Mouse (Mus musculus) kidney, postnatal 0 days (tissue): Measurements from ENCODE around the gene Fbxw24. TPM values are rescaled to one million over a fixed set of nuclear protein-coding genes. Genes with fewer than 3 reads are reported as not detected.
A peak's percentile ranks its signal among the peaks of the same experiment; 100 is the strongest.
"Not testable (repeated sequence)": the region's sequence is repeated elsewhere in the genome, so short reads cannot be mapped to it uniquely, and the experiment has no call there.

Experiments used
- ATAC-seq: fragments of 200-750 bp; cut with Nextera tagmentation; replicated peaks from 2 replicates; pipeline ENCODE4 v1.8.0; 2017; ENCODE audit warnings: low read depth, moderate number of reproducible peaks, moderate TSS enrichment, moderate library complexity; ENCODE audit not compliant: low FRiP score
- DNase-seq: peaks from one replicate; pipeline ENCODE4 v3.0.0-alpha.2; 2016; ENCODE audit warnings: low spot score
- H3K27ac ChIP-seq: fragments of 300-500 bp; sonication (generic); 2 replicates; pipeline ENCODE4 v1.5.1; 2014; ENCODE audit warnings: mild to moderate bottlenecking
- H3K27me3 ChIP-seq: fragments of 300-500 bp; sonication (generic); 2 replicates; pipeline ENCODE4 v1.6.1; 2014; ENCODE audit warnings: low read length, mixed read lengths; ENCODE audit not compliant: insufficient read depth
- H3K36me3 ChIP-seq: fragments of 300-500 bp; sonication (generic); 2 replicates; pipeline ENCODE4 v1.6.1; 2014; ENCODE audit warnings: low read length, mixed read lengths; ENCODE audit not compliant: insufficient read depth
- H3K4me1 ChIP-seq: fragments of 300-500 bp; sonication (generic); replicated peaks from 2 replicates; pipeline ENCODE4 v1.6.1; 2014; ENCODE audit warnings: antibody characterized with exemption, low read length, mixed read lengths; ENCODE audit not compliant: insufficient read depth
- H3K4me2 ChIP-seq: fragments of 300-500 bp; sonication (generic); 2 replicates; pipeline ENCODE4 v1.6.1; 2014; ENCODE audit warnings: mild to moderate bottlenecking, low read length, moderate library complexity, mixed read lengths
- H3K4me3 ChIP-seq: fragments of 300-500 bp; sonication (generic); replicated peaks from 2 replicates; pipeline ENCODE4 v1.5.1; 2014; ENCODE audit warnings: low read depth, low read length
- H3K9ac ChIP-seq: fragments of 300-500 bp; sonication (generic); 2 replicates; pipeline ENCODE4 v1.6.1; 2014; ENCODE audit warnings: low read depth, low read length
- H3K9me3 ChIP-seq: fragments of 300-500 bp; sonication (generic); replicated peaks from 2 replicates; pipeline ENCODE4 v1.6.1; 2016; ENCODE audit warnings: low read length, inconsistent platforms, mixed read lengths
- CTCF ChIP-seq: IDR thresholded peaks from 2 replicates; pipeline ENCODE4 v1.5.1; 2016; ENCODE audit warnings: antibody characterized with exemption, low read depth, mild to moderate bottlenecking, moderate library complexity
- WGBS: fragments of 180-500 bp; shearing (Covaris S2); extraction: QIAGEN DNeasy Blood & Tissue Kit; methylation state at CpG from one replicate; pipeline ENCODE4 v1.1.7; 2014; 5-methylcytosine and 5-hydroxymethylcytosine counted together
- polyA plus RNA-seq: library from polyadenylated mRNA; unstranded; fragments of >200 nt; fragmentation: Nextera tagmentation; extraction: Ambion mirVana; gene quantifications from 2 replicates; pipeline ENCODE4 v1.2.1, GENCODE M21; 2015

The Fbxw24 gene
- polyA plus RNA-seq, result 0.18 and 0.22 TPM in 2 replicates

DNA sequence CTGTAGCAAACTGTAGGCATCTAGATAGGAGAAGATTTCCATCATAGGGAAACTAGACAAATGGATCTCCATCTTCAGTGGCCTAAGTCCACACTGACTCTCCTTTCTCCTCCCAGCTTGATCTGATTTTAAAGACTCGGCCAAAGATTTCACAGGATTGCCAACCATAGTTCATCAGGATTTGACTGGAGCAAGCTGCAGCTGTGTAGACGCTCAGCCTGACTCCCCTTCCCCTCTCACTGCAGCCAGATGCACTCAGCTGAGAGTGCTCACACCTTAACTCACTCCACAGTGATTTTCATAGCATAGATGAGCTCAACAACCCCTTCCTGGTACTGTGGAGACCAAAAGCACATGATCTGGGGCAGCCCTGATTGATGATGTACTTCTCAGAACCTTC, at the start of gene Fbxw24:
Gene Fbxw24, minus strand, starts transcription at position 101 of the 400 bp plus-strand sequence.
- not testable (repeated sequence) for H3K4me1 ChIP-seq, H3K9ac ChIP-seq, H3K4me2 ChIP-seq, H3K27me3 ChIP-seq, H3K4me3 ChIP-seq, DNase-seq, H3K36me3 ChIP-seq, H3K27ac ChIP-seq, ATAC-seq, H3K9me3 ChIP-seq
- 77% methylated on average over 2 of the region's 2 CpGs for WGBS

DNA sequence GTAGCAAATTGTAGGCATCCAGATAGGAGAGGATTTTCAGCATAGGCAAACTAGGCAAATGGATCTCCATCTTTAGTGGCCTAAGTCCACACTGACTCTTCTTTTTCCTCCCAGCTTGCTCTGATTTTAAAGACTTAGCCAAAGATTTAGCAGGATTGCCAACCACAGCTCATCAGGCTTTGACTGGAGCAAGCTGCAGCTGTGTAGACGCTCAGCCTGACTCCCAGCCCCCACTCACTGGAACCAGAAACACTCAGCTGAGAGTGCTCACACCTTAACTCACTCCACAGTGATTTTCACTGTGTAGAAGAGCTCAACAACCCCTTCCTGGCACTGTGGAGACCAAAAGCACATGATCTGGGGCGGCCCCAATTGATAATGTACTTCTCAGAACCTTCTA, 38.7 kb upstream of the Fbxw24 start, which contains the start of gene Fbxw25:
Gene Fbxw25, minus strand, starts transcription at position 101 of the 400 bp plus-strand sequence.
- WGBS, result 85% methylated on average over 2 of the region's 2 CpGs
- not testable (repeated sequence) for H3K9ac ChIP-seq, H3K4me3 ChIP-seq, H3K4me1 ChIP-seq, H3K9me3 ChIP-seq, ATAC-seq, DNase-seq, H3K4me2 ChIP-seq, H3K27ac ChIP-seq, H3K27me3 ChIP-seq, H3K36me3 ChIP-seq

GRCm38 (mm10) chr9:109606837-109607236, 19.0 kb downstream of the Fbxw24 start:
- not testable (repeated sequence) for H3K4me3 ChIP-seq, H3K4me2 ChIP-seq, H3K27me3 ChIP-seq, H3K36me3 ChIP-seq, H3K9me3 ChIP-seq, ATAC-seq, H3K9ac ChIP-seq, H3K27ac ChIP-seq, H3K4me1 ChIP-seq
- 31% methylated on average over 5 of the region's 5 CpGs for whole genome bisulfite sequencing
- peak; percentile 68 for TF ChIP-seq CTCF
- DNase-seq, result peak; percentile 69

GRCm38 (mm10) chr9:109602128-109602527, 23.7 kb downstream of the Fbxw24 start:
- not testable (repeated sequence) for H3K9ac ChIP-seq, H3K27me3 ChIP-seq, H3K4me2 ChIP-seq, H3K27ac ChIP-seq, DNase-seq, ATAC-seq, H3K4me3 ChIP-seq, H3K4me1 ChIP-seq, H3K36me3 ChIP-seq, H3K9me3 ChIP-seq
- WGBS, result 58% methylated on average over 2 of the region's 2 CpGs
- peak; percentile 36; the same call in 1 of the 2 replicates for TF ChIP-seq CTCF

GRCm38 (mm10) chr9:109597226-109597625, 28.6 kb downstream of the Fbxw24 start:
- no peaks in the 10 kb centered on the region for H3K27me3 ChIP-seq
- H3K4me1 ChIP-seq, result no peaks in the 10 kb centered on the region
- no peak for ATAC-seq
- no peak for TF ChIP-seq CTCF
- DNase-seq, result no peak
- H3K4me2 ChIP-seq, result no peak overlapping the region
- H3K27ac ChIP-seq, result no peak overlapping the region
- H3K36me3 ChIP-seq, result no peaks in the 10 kb centered on the region
- H3K9ac ChIP-seq, result no peak overlapping the region
- no peaks in the 10 kb centered on the region for H3K9me3 ChIP-seq
- no peak overlapping the region for H3K4me3 ChIP-seq

DNA sequence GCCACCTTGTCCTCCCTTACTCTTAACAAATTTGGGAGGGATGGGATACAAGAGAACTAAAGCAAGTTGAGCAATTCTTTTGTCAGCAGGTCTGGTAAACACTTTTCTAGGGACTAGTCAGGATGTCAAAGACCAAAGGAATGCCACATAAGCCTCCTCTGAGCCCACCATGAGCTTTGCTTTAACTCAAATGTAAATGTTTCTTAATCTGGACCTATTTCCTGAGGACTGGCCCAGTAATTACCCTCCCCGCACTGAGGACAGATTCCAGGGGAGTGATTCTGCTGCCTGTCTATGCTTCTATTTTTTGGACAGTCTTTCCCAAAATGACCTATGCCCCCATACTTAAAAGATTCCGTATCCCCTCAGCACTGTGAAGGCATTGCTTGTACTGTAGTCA, 31.0 kb downstream of the Fbxw24 start:
- H3K4me1 ChIP-seq, result no peaks in the 10 kb centered on the region
- no peaks in the 10 kb centered on the region for H3K27me3 ChIP-seq
- no peak overlapping the region for H3K4me3 ChIP-seq
- H3K4me2 ChIP-seq, result no peak overlapping the region
- no peak for TF ChIP-seq CTCF
- WGBS, result 85% methylated on average over 2 of the region's 2 CpGs
- H3K27ac ChIP-seq, result no peak overlapping the region
- no peak overlapping the region for H3K9ac ChIP-seq
- H3K36me3 ChIP-seq, result no peaks in the 10 kb centered on the region
- ATAC-seq, result no peak
- no peaks in the 10 kb centered on the region for H3K9me3 ChIP-seq
- no peak for DNase-seq

DNA sequence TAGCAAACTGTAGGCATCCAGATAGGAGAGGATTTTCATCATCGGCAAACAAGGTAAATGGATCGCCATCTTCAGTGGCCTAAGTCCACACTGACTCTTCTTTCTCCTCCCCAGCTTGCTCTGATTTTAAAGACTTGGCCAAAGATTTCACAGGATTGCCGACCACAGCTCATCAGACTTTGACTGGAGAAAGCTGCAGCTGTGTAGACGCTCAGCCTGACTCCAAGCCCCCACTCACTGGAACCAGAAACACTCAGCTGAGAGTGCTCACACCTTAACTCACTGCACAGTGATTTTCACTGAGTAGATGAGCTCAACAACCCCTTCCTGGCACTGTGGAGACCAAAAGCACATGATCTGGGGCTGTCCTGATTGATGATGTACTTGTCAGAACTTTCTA, 57.7 kb downstream of the Fbxw24 start, which contains the start of gene Fbxw15:
Gene Fbxw15, minus strand, starts transcription at position 101 of the 400 bp plus-strand sequence.
- H3K9me3 ChIP-seq, H3K27ac ChIP-seq, H3K4me1 ChIP-seq, H3K27me3 ChIP-seq, H3K4me3 ChIP-seq, H3K36me3 ChIP-seq, H3K9ac ChIP-seq, ATAC-seq, H3K4me2 ChIP-seq, DNase-seq: not testable (repeated sequence)
- 86% methylated on average over 4 of the region's 4 CpGs for WGBS
